Comparison of ENCODE assay signal across 12 mouse cellular contexts in genomic region chr10:39432648-39433568, GRCm38 (mm10).
DNase-seq lines count a peak whose midpoint lies in the region; ATAC-seq and TF ChIP-seq lines count a peak whose summit lies in the region.
"Had no signal": no experiment of that assay in that cellular context is flagged by ENCODE, and none has a peak within 500 bp of the region (broad histone marks: within the 10 kb centered on the region; RNA-seq: fewer than 3 reads in every experiment).

No protein-coding gene starts in this region.

- ATAC-seq in megakaryocyte, adult 5-6 weeks (ENCODE audit: poor library complexity, severe bottlenecking), result no peak
- ATAC-seq in kidney, embryonic 16.5 days (ENCODE audit: low FRiP score, low TSS enrichment), result peak; percentile 64; the same call in 1 of the 2 replicates
- peak; percentile 51; the same call in 1 of the 2 replicates for ATAC-seq in stomach, embryonic 16.5 days (ENCODE audit: insufficient read depth, low FRiP score)
- ATAC-seq: forebrain, embryonic 13.5 days had no signal

- no peaks in the 10 kb centered on the region for H3K27me3 ChIP-seq in megakaryocyte, embryonic 14.5 days (replicated peaks)
- no peaks in the 10 kb centered on the region for H3K27me3 ChIP-seq in kidney, embryonic 16.5 days (ENCODE audit: insufficient read depth, low read length)
- no peaks in the 10 kb centered on the region for H3K27me3 ChIP-seq in liver, adult 2 months (ENCODE audit: control insufficient read depth, insufficient read depth, low read length)
- no peaks in the 10 kb centered on the region for H3K27me3 ChIP-seq in stomach, embryonic 16.5 days (ENCODE audit: control insufficient read depth, insufficient read depth, low read length)
- H3K27me3 ChIP-seq: CH12.LX; forebrain, embryonic 13.5 days; heart, embryonic 13.5 days; lung, embryonic 15.5 days had no signal

- no peaks in the 10 kb centered on the region for H3K9me3 ChIP-seq in megakaryocyte, embryonic 14.5 days
- no peaks in the 10 kb centered on the region for H3K9me3 ChIP-seq in kidney, embryonic 16.5 days (ENCODE audit: low read length)
- H3K9me3 ChIP-seq in stomach, embryonic 16.5 days (replicated peaks; ENCODE audit: control insufficient read depth, low read length), result no peaks in the 10 kb centered on the region
- H3K9me3 ChIP-seq: forebrain, embryonic 13.5 days; heart, embryonic 13.5 days; lung, embryonic 15.5 days had no signal

- H3K9ac ChIP-seq in kidney, embryonic 16.5 days (replicated peaks; ENCODE audit: low read length), result no peak overlapping the region
- no peak overlapping the region for H3K9ac ChIP-seq in liver, adult 2 months (ENCODE audit: low read depth, low read length)
- H3K9ac ChIP-seq in stomach, embryonic 16.5 days (ENCODE audit: low read length), result no peak overlapping the region
- H3K9ac ChIP-seq: forebrain, embryonic 13.5 days; heart, embryonic 13.5 days; lung, embryonic 15.5 days had no signal

- H3K4me1 ChIP-seq in megakaryocyte, embryonic 14.5 days, result peaks cover 93% of the 10 kb centered on the region
- peaks cover 33% of the 10 kb centered on the region for H3K4me1 ChIP-seq in kidney, embryonic 16.5 days (ENCODE audit: insufficient read depth, low read length)
- peaks cover 16% of the 10 kb centered on the region for H3K4me1 ChIP-seq in liver, adult 2 months (ENCODE audit: control insufficient read depth, insufficient read depth, low read length)
- no peaks in the 10 kb centered on the region for H3K4me1 ChIP-seq in stomach, embryonic 16.5 days (ENCODE audit: control insufficient read depth, insufficient read depth, low read length)
- H3K4me1 ChIP-seq: lung, embryonic 15.5 days had no signal

- 58% methylated on average over 14 of the region's 14 CpGs for WGBS in kidney, embryonic 16.5 days
- WGBS in liver, adult 2 months, result 27% methylated on average over 14 of the region's 14 CpGs
- 64% methylated on average over 14 of the region's 14 CpGs for WGBS in stomach, embryonic 16.5 days

- peak; percentile 92 for DNase-seq in liver, adult 2 months (ENCODE audit: extremely low read depth, low read depth, low spot score)
- DNase-seq in frontal cortex, postnatal 10 days (ENCODE audit: low spot score in 2 of 2), result no peak
- no peak for DNase-seq in gastrocnemius, postnatal 25 days
- DNase-seq: cerebellum, adult 11 months had no signal

- TF ChIP-seq POLR2A in liver, adult 2 months (IDR thresholded peaks at IDR 0.05; ENCODE audit: extremely low read depth, insufficient read depth, low read length), result no peak

- no peaks in the 10 kb centered on the region for H3K79me2 ChIP-seq in liver, adult 2 months (ENCODE audit: control insufficient read depth, insufficient read depth, low read length)

- no peak overlapping the region for H3K27ac ChIP-seq in kidney, embryonic 16.5 days (ENCODE audit: low read length)
- peak overlapping the region; percentile 65 for H3K27ac ChIP-seq in liver, adult 2 months (replicated peaks; ENCODE audit: insufficient read depth, low read depth, low read length)
- no peak overlapping the region for H3K27ac ChIP-seq in stomach, embryonic 16.5 days (ENCODE audit: low read length)
- H3K27ac ChIP-seq: forebrain, embryonic 13.5 days; heart, embryonic 13.5 days; lung, embryonic 15.5 days had no signal

- TF ChIP-seq CTCF in liver, adult 2 months (IDR thresholded peaks at IDR 0.05; ENCODE audit: low read depth, low read length), result no peak

- peaks cover 49% of the 10 kb centered on the region for H3K36me3 ChIP-seq in megakaryocyte, embryonic 14.5 days (replicated peaks; ENCODE audit: low read length)
- H3K36me3 ChIP-seq in kidney, embryonic 16.5 days (ENCODE audit: insufficient read depth, low read length), result no peaks in the 10 kb centered on the region
- no peaks in the 10 kb centered on the region for H3K36me3 ChIP-seq in liver, adult 2 months (ENCODE audit: control insufficient read depth, insufficient read depth, low read length)
- no peaks in the 10 kb centered on the region for H3K36me3 ChIP-seq in stomach, embryonic 16.5 days (ENCODE audit: control insufficient read depth, insufficient read depth, low read length)
- H3K36me3 ChIP-seq: heart, embryonic 13.5 days; lung, embryonic 15.5 days had no signal

- peak overlapping the region; percentile 39 for H3K4me3 ChIP-seq in megakaryocyte, embryonic 14.5 days (replicated peaks)
- no peak overlapping the region for H3K4me3 ChIP-seq in kidney, embryonic 16.5 days (ENCODE audit: low read length)
- H3K4me3 ChIP-seq in liver, adult 2 months (ENCODE audit: insufficient read depth, low read depth, low read length), result no peak overlapping the region
- H3K4me3 ChIP-seq in stomach, embryonic 16.5 days (replicated peaks; ENCODE audit: low read length), result no peak overlapping the region
- H3K4me3 ChIP-seq: forebrain, embryonic 13.5 days; heart, embryonic 13.5 days; lung, embryonic 15.5 days had no signal

- no peak overlapping the region for H3K4me2 ChIP-seq in kidney, embryonic 16.5 days (replicated peaks; ENCODE audit: low read depth, low read length)
- no peak overlapping the region for H3K4me2 ChIP-seq in stomach, embryonic 16.5 days (ENCODE audit: low read depth, low read length)
- H3K4me2 ChIP-seq: forebrain, embryonic 13.5 days; heart, embryonic 13.5 days; lung, embryonic 15.5 days had no signal
